Mouse (Mus musculus): ENCODE data around the gene Mthfd1l. TPM values are rescaled to one million over a fixed set of nuclear protein-coding genes. Genes with fewer than 3 reads are reported as not detected.
"Not testable (repeated sequence)": the region's sequence is repeated elsewhere in the genome, so short reads cannot be mapped to it uniquely, and the experiment has no call there.

The Mthfd1l gene
- polyA plus RNA-seq, 1 experiment = 45.9 TPM

GRCm38 (mm10) chr10:4117091-4117490, 144.2 kb downstream of the Mthfd1l start:
- Histone ChIP-seq H3K27me3 (ENCODE audit: control insufficient read depth, insufficient read depth, insufficient read length) (no peaks in the 10 kb centered on the region), H3K4me3 (no peak overlapping the region), H3K79me2 (ENCODE audit: control insufficient read depth, insufficient read depth) (no peaks in the 10 kb centered on the region), H3K36me3 (ENCODE audit: control insufficient read depth, insufficient read depth) (peaks cover 5% of the 10 kb centered on the region), H3ac (ENCODE audit: control insufficient read depth, insufficient read length) (no peak overlapping the region), H3K4me2 (ENCODE audit: low read depth) (no peak overlapping the region)
- TF ChIP-seq MAX (IDR thresholded peaks at IDR 0.05; ENCODE audit: low read depth) (no peak), USF1 (IDR thresholded peaks at IDR 0.05; ENCODE audit: low read depth) (no peak), TCF3 (IDR thresholded peaks at IDR 0.05; ENCODE audit: insufficient read length, low read depth) (no peak), MYOG (IDR thresholded peaks at IDR 0.05; ENCODE audit: control insufficient read depth in 1 of 3, insufficient read depth in 1 of 3, insufficient read length in 2 of 3, low read depth in 2 of 3) (no peak), CEBPB (IDR thresholded peaks at IDR 0.05; ENCODE audit: insufficient read depth, poor library complexity, severe bottlenecking) (no peak)

GRCm38 (mm10) chr10:4119287-4119686, 146.4 kb downstream of the Mthfd1l start:
- TF ChIP-seq MYOG (IDR thresholded peaks at IDR 0.05; ENCODE audit: control insufficient read depth in 1 of 3, insufficient read depth in 1 of 3, insufficient read length in 2 of 3, low read depth in 2 of 3) = no peak
- TF ChIP-seq MAX (IDR thresholded peaks at IDR 0.05; ENCODE audit: low read depth) = no peak
- no peak for TF ChIP-seq CEBPB (IDR thresholded peaks at IDR 0.05; ENCODE audit: insufficient read depth, poor library complexity, severe bottlenecking)
- TF ChIP-seq TCF3 (IDR thresholded peaks at IDR 0.05; ENCODE audit: insufficient read length, low read depth) = no peak
- no peak for TF ChIP-seq E2F4 (IDR thresholded peaks at IDR 0.05; ENCODE audit: insufficient read depth)
- no peak for TF ChIP-seq POLR2A (IDR thresholded peaks at IDR 0.05; ENCODE audit: insufficient read length, low read depth)
- TF ChIP-seq TCF12 (IDR thresholded peaks at IDR 0.05; ENCODE audit: insufficient read depth, poor library complexity, severe bottlenecking) = no peak
- TF ChIP-seq SRF (IDR thresholded peaks at IDR 0.05; ENCODE audit: control insufficient read depth, insufficient read length, low read depth) = no peak
- TF ChIP-seq USF1 (IDR thresholded peaks at IDR 0.05; ENCODE audit: low read depth) = no peak
- TF ChIP-seq POLR2AphosphoS2 (IDR thresholded peaks at IDR 0.05; ENCODE audit: insufficient read length, low read depth) = no peak
- TF ChIP-seq REST (IDR thresholded peaks at IDR 0.05; ENCODE audit: insufficient read depth, insufficient read length) = no peak
- no peak for TF ChIP-seq MYOD1 (IDR thresholded peaks at IDR 0.05; ENCODE audit: control insufficient read depth in 1 of 3, insufficient read length in 2 of 3, low read depth in 2 of 3)
- no peaks in the 10 kb centered on the region for H3K79me2 ChIP-seq (ENCODE audit: control insufficient read depth, insufficient read depth)
- H3K4me2 ChIP-seq (ENCODE audit: low read depth) = no peak overlapping the region
- H3ac ChIP-seq (ENCODE audit: control insufficient read depth, insufficient read length) = no peak overlapping the region
- H3K4me3 ChIP-seq = no peak overlapping the region
- H3K36me3 ChIP-seq (ENCODE audit: control insufficient read depth, insufficient read depth) = peaks cover 8% of the 10 kb centered on the region
- no peaks in the 10 kb centered on the region for H3K27me3 ChIP-seq (ENCODE audit: control insufficient read depth, insufficient read depth, insufficient read length)

- H3K79me2 ChIP-seq (ENCODE audit: control insufficient read depth, insufficient read depth) = no peaks in the 10 kb centered on the region
- TF ChIP-seq SRF (IDR thresholded peaks at IDR 0.05; ENCODE audit: control insufficient read depth, insufficient read length, low read depth) = no peak
- peak in 1 of 3 experiments; percentile 39 for TF ChIP-seq MYOD1 (IDR thresholded peaks at IDR 0.05; ENCODE audit: control insufficient read depth in 1 of 3, insufficient read length in 2 of 3, low read depth in 2 of 3)
- no peak for TF ChIP-seq TCF12 (IDR thresholded peaks at IDR 0.05; ENCODE audit: insufficient read depth, poor library complexity, severe bottlenecking)
- TF ChIP-seq MYOG (IDR thresholded peaks at IDR 0.05; ENCODE audit: control insufficient read depth in 1 of 3, insufficient read depth in 1 of 3, insufficient read length in 2 of 3, low read depth in 2 of 3) = peak in 1 of 3 experiments; percentile 51
- TF ChIP-seq CEBPB (IDR thresholded peaks at IDR 0.05; ENCODE audit: insufficient read depth, poor library complexity, severe bottlenecking) = no peak
- TF ChIP-seq POLR2A (IDR thresholded peaks at IDR 0.05; ENCODE audit: insufficient read length, low read depth) = no peak
- no peak for TF ChIP-seq USF1 (IDR thresholded peaks at IDR 0.05; ENCODE audit: low read depth)
- no peak for TF ChIP-seq MAX (IDR thresholded peaks at IDR 0.05; ENCODE audit: low read depth)
- no peak overlapping the region for H3K4me2 ChIP-seq (ENCODE audit: low read depth)
- H3K36me3 ChIP-seq (ENCODE audit: control insufficient read depth, insufficient read depth) = peaks cover 9% of the 10 kb centered on the region
- H3ac ChIP-seq (ENCODE audit: control insufficient read depth, insufficient read length) = no peak overlapping the region
- H3K4me3 ChIP-seq = no peak overlapping the region
- H3K27me3 ChIP-seq (ENCODE audit: control insufficient read depth, insufficient read depth, insufficient read length) = no peaks in the 10 kb centered on the region
These were observed 147.8 kb downstream of the Mthfd1l start for GRCm38 (mm10) chr10:4120708-4121107.

GRCm38 (mm10) chr10:4121197-4121596, 148.3 kb downstream of the Mthfd1l start:
- Histone ChIP-seq H3ac (ENCODE audit: control insufficient read depth, insufficient read length) (no peak overlapping the region), H3K4me3 (no peak overlapping the region), H3K27me3 (ENCODE audit: control insufficient read depth, insufficient read depth, insufficient read length) (no peaks in the 10 kb centered on the region), H3K36me3 (ENCODE audit: control insufficient read depth, insufficient read depth) (peaks cover 9% of the 10 kb centered on the region), H3K4me2 (ENCODE audit: low read depth) (no peak overlapping the region), H3K79me2 (ENCODE audit: control insufficient read depth, insufficient read depth) (no peaks in the 10 kb centered on the region)
- TF ChIP-seq MYOD1 (IDR thresholded peaks at IDR 0.05; ENCODE audit: control insufficient read depth in 1 of 3, insufficient read length in 2 of 3, low read depth in 2 of 3) = no peak
- no peak for TF ChIP-seq E2F4 (IDR thresholded peaks at IDR 0.05; ENCODE audit: insufficient read depth)
- TF ChIP-seq MYOG (IDR thresholded peaks at IDR 0.05; ENCODE audit: control insufficient read depth in 1 of 3, insufficient read depth in 1 of 3, insufficient read length in 2 of 3, low read depth in 2 of 3) = no peak
- TF ChIP-seq POLR2AphosphoS2 (IDR thresholded peaks at IDR 0.05; ENCODE audit: insufficient read length, low read depth) = no peak
- no peak for TF ChIP-seq TCF3 (IDR thresholded peaks at IDR 0.05; ENCODE audit: insufficient read length, low read depth)
- TF ChIP-seq POLR2A (IDR thresholded peaks at IDR 0.05; ENCODE audit: insufficient read length, low read depth) = no peak
- TF ChIP-seq SRF (IDR thresholded peaks at IDR 0.05; ENCODE audit: control insufficient read depth, insufficient read length, low read depth) = no peak
- no peak for TF ChIP-seq REST (IDR thresholded peaks at IDR 0.05; ENCODE audit: insufficient read depth, insufficient read length)

- not testable (repeated sequence) for H3ac ChIP-seq (ENCODE audit: control insufficient read depth, insufficient read length); H3K4me3 ChIP-seq; H3K79me2 ChIP-seq (ENCODE audit: control insufficient read depth, insufficient read depth); H3K36me3 ChIP-seq (ENCODE audit: control insufficient read depth, insufficient read depth); H3K27me3 ChIP-seq (ENCODE audit: control insufficient read depth, insufficient read depth, insufficient read length); H3K4me2 ChIP-seq (ENCODE audit: low read depth)
These were observed 150.5 kb downstream of the Mthfd1l start for GRCm38 (mm10) chr10:4123280-4123945.

Data from myocyte (in vitro differentiated cells).